Mouse (Mus musculus) stomach, postnatal 0 days (tissue): ENCODE results near the gene Osgep.

Experiments used
- CTCF ChIP-seq: IDR thresholded peaks from 2 replicates; pipeline ENCODE4 v1.5.1; 2016; ENCODE audit warnings: antibody characterized with exemption, low read depth, mild to moderate bottlenecking, moderate library complexity
- EP300 ChIP-seq: optimal IDR thresholded peaks from 2 replicates; pipeline ENCODE3; 2016; ENCODE audit warnings: antibody characterized with exemption

DNA sequence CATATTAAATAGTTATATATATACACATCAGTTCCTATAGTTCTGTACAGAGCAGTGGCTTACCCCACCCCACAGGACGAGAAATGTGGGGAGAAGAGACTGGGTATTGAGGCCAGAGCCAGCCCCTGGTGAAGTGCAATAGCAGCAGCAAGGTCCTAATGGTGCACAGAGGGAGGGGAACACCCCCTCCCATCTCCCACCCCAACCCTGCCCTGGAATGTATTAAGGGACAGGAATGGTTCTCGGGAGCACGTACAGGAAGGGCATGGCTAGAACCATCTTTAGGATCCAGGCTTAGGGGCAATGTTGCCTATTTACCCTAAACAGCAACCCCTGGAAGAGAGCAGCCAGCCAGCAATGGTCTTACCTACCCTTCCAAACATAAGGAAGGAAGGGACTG is 2.7 kb upstream of the Osgep start:
- TF ChIP-seq CTCF = no peak
- TF ChIP-seq EP300 = no peak
